Mouse (Mus musculus) urinary bladder, postnatal 0 days (tissue): ENCODE measurements around the gene Nrp2. TPM values are rescaled to one million over a fixed set of nuclear protein-coding genes. Genes with fewer than 3 reads are reported as not detected.

ENCODE experiments used
- polyA plus RNA-seq: library from polyadenylated mRNA; unstranded; fragments of >200 nt; fragmentation: Nextera tagmentation; extraction: Ambion mirVana; gene quantifications from 2 replicates; pipeline ENCODE4 v1.2.1, GENCODE M21; 2015

Gene Nrp2
- polyA plus RNA-seq = 81.4 and 98.2 TPM in 2 replicates

DNA sequence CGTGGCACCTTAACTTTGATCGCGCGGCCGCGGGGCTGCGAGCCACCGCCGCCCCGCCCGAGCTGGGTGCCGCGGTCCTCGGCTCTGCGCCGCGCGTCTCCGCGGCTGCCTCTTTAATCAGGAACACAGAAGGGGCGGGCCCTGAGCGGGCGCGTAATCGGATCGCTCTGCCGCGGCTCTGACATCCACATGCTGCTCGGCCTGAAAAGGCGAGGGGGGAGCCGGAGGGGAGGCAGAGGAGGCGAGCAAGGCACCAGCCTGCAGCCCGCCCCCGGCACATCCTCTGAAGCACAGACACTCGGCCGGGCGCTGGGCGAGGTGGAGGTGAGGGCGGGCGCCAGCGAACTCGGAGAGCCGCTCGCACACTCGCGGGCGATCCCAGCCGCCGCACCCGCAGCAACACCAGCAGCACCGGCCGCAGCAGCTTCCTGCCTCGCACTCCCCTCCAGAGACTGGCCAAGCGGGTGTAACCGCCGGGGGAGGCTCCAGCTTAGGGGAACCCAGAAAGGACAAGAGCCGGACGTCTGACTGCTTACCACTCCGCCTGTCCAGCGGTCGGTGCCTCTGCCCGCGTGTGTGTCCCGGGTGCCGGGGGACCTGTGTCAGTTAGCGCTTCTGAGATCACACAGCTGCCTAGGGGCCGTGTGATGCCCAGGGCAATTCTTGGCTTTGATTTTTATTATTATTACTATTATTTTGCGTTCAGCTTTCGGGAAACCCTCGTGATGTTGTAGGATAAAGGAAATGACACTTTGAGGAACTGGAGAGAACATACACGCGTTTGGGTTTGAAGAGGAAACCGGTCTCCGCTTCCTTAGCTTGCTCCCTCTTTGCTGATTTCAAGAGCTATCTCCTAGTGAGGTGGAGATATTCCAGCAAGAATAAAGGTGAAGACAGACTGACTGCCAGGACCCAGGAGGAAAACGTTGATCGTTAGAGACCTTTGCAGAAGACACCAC, at the start of gene Nrp2:
Gene Nrp2, plus strand, starts transcription at position 128 of the 959 bp plus-strand sequence.

